18 mouse cellular contexts compared by ENCODE assay signal in genomic region chr5:119232941-119233340, GRCm38 (mm10).
A peak's percentile ranks its signal among the peaks of the same experiment; 100 is the strongest.
DNase-seq lines count a peak whose midpoint lies in the region; ATAC-seq and TF ChIP-seq lines count a peak whose summit lies in the region.
"Had no signal": no experiment of that assay in that cellular context is flagged by ENCODE, and none has a peak within 500 bp of the region (broad histone marks: within the 10 kb centered on the region; RNA-seq: fewer than 3 reads in every experiment).

No protein-coding gene starts in this region.

- no peaks in the 10 kb centered on the region for H3K9me3 ChIP-seq in stomach, postnatal 0 days (ENCODE audit: control insufficient read depth, low read length)
- H3K9me3 ChIP-seq: embryonic facial prominence, embryonic 10.5 days; hindbrain, embryonic 13.5 days; limb, embryonic 13.5 days; midbrain, embryonic 13.5 days had no signal

- no peak overlapping the region for H3K9ac ChIP-seq in stomach, postnatal 0 days (ENCODE audit: low read length)
- H3K9ac ChIP-seq: hindbrain, embryonic 13.5 days; limb, embryonic 13.5 days; midbrain, embryonic 13.5 days had no signal

- ATAC-seq in monocyte, adult 5-6 weeks (replicated peaks; ENCODE audit: insufficient number of reproducible peaks, low FRiP score, low TSS enrichment, poor library complexity, severe bottlenecking), result no peak
- no peak for ATAC-seq in stomach, postnatal 0 days (ENCODE audit: low FRiP score, low TSS enrichment)
- ATAC-seq: midbrain, embryonic 13.5 days had no signal

- no peak overlapping the region for H3K4me3 ChIP-seq in stomach, postnatal 0 days (ENCODE audit: low read depth, low read length)
- H3K4me3 ChIP-seq: embryonic facial prominence, embryonic 10.5 days; hindbrain, embryonic 13.5 days; left cerebral cortex, adult 2 months; limb, embryonic 13.5 days; midbrain, embryonic 13.5 days had no signal

- no peak for TF ChIP-seq CTCF in stomach, postnatal 0 days (IDR thresholded peaks at IDR 0.05; ENCODE audit: low read depth)

- no peak overlapping the region for H3K4me2 ChIP-seq in stomach, postnatal 0 days (replicated peaks; ENCODE audit: low read depth)
- H3K4me2 ChIP-seq: hindbrain, embryonic 13.5 days; limb, embryonic 13.5 days; midbrain, embryonic 13.5 days had no signal

- no peaks in the 10 kb centered on the region for H3K36me3 ChIP-seq in stomach, postnatal 0 days (ENCODE audit: control insufficient read depth, insufficient read depth, low read length)
- H3K36me3 ChIP-seq: embryonic facial prominence, embryonic 10.5 days; hindbrain, embryonic 13.5 days; limb, embryonic 13.5 days; midbrain, embryonic 13.5 days had no signal

- H3K27me3 ChIP-seq in stomach, postnatal 0 days (ENCODE audit: control insufficient read depth, insufficient read depth, low read length), result no peaks in the 10 kb centered on the region
- H3K27me3 ChIP-seq: hindbrain, embryonic 13.5 days; midbrain, embryonic 13.5 days had no signal

- no peak for TF ChIP-seq EP300 in stomach, postnatal 0 days (optimal IDR thresholded peaks at IDR 0.05)

- intact Hi-C loops in gastrocnemius, postnatal 14 days (cut with DNase I; ENCODE audit: low total_unique reads), result no loop called here

- H3K4me1 ChIP-seq in stomach, postnatal 0 days (replicated peaks; ENCODE audit: control insufficient read depth, insufficient read depth), result no peaks in the 10 kb centered on the region
- H3K4me1 ChIP-seq: hindbrain, embryonic 13.5 days; limb, embryonic 13.5 days; midbrain, embryonic 13.5 days had no signal

- no peak overlapping the region for H3K27ac ChIP-seq in stomach, postnatal 0 days (replicated peaks)
- H3K27ac ChIP-seq: embryonic facial prominence, embryonic 10.5 days; hindbrain, embryonic 13.5 days; left cerebral cortex, adult 2 months; limb, embryonic 13.5 days; midbrain, embryonic 13.5 days had no signal

- peak; percentile 39 for DNase-seq in cerebellum, adult 11 months
- no peak for DNase-seq in cerebellum, postnatal 4 days (ENCODE audit: low spot score in 2 of 2)
- DNase-seq in adrenal gland, adult 8-10 months, result peak; percentile 26
- DNase-seq in cerebellum, adult 9-11 months, result peak; percentile 66
- DNase-seq in gastrocnemius, postnatal 14 days, result peak; percentile 70
- DNase-seq in layer of hippocampus, postnatal 10 days (ENCODE audit: low spot score in 2 of 2), result no peak
- DNase-seq in stomach, postnatal 0 days (ENCODE audit: low spot score), result no peak
- DNase-seq: B cell, adult 2 months; kidney, adult 2 months; kidney, postnatal 36 days; lung, postnatal 4 days; thymus, postnatal 14 days had no signal

- 60% methylated on average over 7 of the region's 7 CpGs for WGBS in stomach, postnatal 0 days

Comparison
In these comparisons a context has a peak if more than half of its experiments do, and no peak if none do; other contexts are left out.
1. DNase-seq: peak in cerebellum, adult 11 months (single experiment), adrenal gland, adult 8-10 months (single experiment), cerebellum, adult 9-11 months (single experiment) and gastrocnemius, postnatal 14 days (single experiment); none in cerebellum, postnatal 4 days (0 of 2), layer of hippocampus, postnatal 10 days (0 of 2) and stomach, postnatal 0 days (single experiment).